Mouse (Mus musculus): ENCODE data around the gene Prmt9. TPM values are rescaled to one million over a fixed set of nuclear protein-coding genes. Genes with fewer than 3 reads are reported as not detected.
A peak's percentile ranks its signal among the peaks of the same experiment; 100 is the strongest.

Prmt9 gene
- polyA plus RNA-seq, 1 experiment from 2014 or later, result 11.6 TPM

DNA sequence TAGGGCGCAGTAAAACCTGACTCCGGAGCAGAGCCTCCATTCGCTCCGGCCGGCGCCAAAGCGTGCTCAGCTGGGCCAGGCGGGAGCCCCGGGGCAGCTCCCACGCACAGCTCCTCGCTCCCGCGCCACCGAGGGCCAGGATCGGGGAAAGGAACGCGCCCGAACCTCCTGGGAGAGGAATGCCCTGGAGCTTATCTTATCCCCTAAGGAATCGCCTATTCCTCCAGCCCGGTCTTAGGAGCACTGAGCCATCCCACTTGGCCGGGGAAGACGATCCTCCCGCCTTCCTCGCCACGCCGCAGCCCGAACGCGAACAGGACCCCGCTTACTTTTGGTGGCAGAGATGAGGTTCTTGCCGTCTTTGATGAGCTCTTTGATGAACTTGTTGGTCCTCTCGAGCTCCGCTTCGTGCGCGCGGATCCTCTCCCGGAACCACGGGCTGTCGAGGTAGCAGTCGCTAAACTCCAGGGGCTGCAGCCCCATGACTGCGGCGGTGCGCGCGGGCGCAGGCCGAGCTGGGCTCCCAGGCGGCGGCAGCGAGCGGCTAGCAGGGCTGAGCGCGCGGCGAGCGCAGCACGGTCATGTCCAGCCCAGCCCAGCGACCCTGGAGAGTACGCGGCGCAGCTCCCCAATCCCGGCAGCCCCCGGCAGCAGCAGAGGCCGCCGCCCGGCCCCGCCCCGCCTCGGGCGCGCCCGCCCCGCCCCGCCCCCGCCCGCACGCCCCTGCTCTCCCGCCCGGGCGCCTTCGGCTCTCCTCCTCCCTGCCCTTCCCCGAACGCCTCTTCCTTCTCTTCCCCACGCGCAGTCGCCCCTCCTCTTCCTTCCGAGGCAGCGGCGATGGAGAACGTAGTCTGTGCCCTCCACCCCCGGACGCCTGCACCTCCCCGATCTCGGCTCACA lies 31.6 kb upstream of the Prmt9 start, which contains the start of gene Arhgap10:
TSS of gene Arhgap10 (minus strand) at position 653 of the 900 bp plus-strand sequence.
- H3K27me3 ChIP-seq (replicated peaks; ENCODE audit: insufficient read depth, low read length), result no peaks in the 10 kb centered on the region
- TF ChIP-seq EP300 (IDR thresholded peaks at IDR 0.05), result no peak
- 0 out of 2 replicates have a peak, but pooled peaks have one; percentile 7 for TF ChIP-seq CTCF (IDR thresholded peaks at IDR 0.05)
- H3K27ac ChIP-seq (ENCODE audit: low read length), result peak within 1 kb of the TSS; percentile 85
- under 1% methylated on average over 50 of the region's 95 CpGs for WGBS
- H3K9me3 ChIP-seq (ENCODE audit: low read length), result no peaks in the 10 kb centered on the region
- ATAC-seq (peak; percentile 95), DNase-seq (ENCODE audit: low spot score) (peak; percentile 94)
- H3K36me3 ChIP-seq (ENCODE audit: insufficient read depth, low read length), result no peaks in the 10 kb centered on the region
- peak within 1 kb of the TSS; percentile 74 for H3K4me3 ChIP-seq (ENCODE audit: low read depth, low read length)
- H3K9ac ChIP-seq (replicated peaks; ENCODE audit: low read depth), result peak within 1 kb of the TSS; percentile 60
- H3K4me2 ChIP-seq (replicated peaks; ENCODE audit: low read depth, low read length), result peak within 1 kb of the TSS; percentile 84
- no peaks in the 10 kb centered on the region for H3K4me1 ChIP-seq (ENCODE audit: insufficient read depth, low read depth, low read length)

DNA sequence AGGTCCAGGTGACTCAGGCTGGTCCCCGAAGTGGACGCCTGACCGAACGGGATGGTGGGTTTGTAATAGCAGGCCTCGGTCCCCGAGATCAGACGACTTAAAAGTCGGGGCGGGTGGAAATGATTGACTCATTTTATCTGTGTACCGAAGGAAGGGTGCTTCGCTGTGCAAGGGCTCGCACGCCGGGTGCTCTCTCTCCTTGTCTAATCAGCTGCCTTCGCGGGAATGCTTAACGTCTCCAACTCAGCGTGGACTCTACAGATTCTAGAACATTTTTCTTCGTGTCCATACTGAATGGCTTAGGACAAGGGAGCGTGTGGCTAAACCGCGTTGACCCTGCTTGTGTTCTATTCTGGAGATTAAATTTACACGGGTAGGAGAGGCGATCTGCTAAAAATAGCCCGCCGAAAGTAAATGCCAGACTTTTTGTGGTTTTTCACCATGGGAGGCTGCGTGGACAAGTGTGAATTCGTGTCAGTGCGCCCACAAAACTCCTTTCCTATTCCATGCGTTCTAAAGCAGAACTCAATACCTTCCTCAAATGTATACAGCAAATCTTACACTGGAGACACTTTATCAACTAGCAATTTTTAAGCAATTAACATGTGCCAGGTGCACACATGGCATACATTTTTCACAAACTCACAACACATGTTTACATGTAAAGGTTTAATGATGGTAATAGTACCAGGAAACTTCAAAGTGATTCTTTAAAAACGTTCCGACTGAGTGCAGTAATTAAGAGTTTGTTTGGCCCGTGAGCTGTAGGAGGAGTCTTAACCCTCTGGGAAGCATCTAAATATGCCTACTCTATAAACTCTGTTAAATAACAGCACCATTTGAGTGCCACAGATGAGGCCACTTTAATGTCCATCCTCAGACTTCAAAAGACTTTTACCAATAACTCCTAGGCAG lies 30.7 kb upstream of the Prmt9 start:
- DNase-seq (ENCODE audit: low spot score), result no peak
- TF ChIP-seq CTCF (IDR thresholded peaks at IDR 0.05) (no peak), EP300 (IDR thresholded peaks at IDR 0.05) (no peak)
- 5% methylated on average over 33 of the region's 33 CpGs for WGBS

DNA sequence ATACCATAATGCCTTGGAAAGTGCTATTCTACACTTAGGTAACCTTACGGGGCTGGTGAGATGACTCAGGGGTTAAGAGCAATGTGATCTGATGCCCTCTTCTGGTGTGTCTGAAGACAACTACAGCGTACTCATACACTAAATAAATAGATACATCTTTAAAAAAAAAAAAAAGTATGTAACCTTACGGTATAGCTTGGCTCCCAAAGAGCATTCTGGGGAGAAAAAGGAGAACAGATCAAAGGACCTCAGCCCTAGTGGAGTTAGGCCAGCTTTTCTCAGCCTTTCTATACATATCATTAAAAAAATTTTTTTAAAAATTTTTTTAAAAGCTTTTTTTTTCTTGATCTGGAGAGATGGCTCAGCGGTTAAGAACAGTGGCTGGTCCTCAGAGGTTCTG lies 28.6 kb upstream of the Prmt9 start:
- Histone ChIP-seq H3K27me3 (replicated peaks; ENCODE audit: insufficient read depth, low read length) (no peaks in the 10 kb centered on the region), H3K4me3 (ENCODE audit: low read depth, low read length) (no peak overlapping the region), H3K9ac (replicated peaks; ENCODE audit: low read depth) (no peak overlapping the region), H3K27ac (ENCODE audit: low read length) (no peak overlapping the region), H3K9me3 (ENCODE audit: low read length) (no peaks in the 10 kb centered on the region), H3K36me3 (ENCODE audit: insufficient read depth, low read length) (no peaks in the 10 kb centered on the region), H3K4me2 (replicated peaks; ENCODE audit: low read depth, low read length) (no peak overlapping the region), H3K4me1 (ENCODE audit: insufficient read depth, low read depth, low read length) (0 out of 2 replicates have a peak, but pooled peaks cover 3% of the 10 kb centered on the region)
- DNase-seq (ENCODE audit: low spot score) (no peak), ATAC-seq (no peak)
- 91% methylated on average over 4 of the region's 4 CpGs for WGBS
- no peak for TF ChIP-seq EP300 (IDR thresholded peaks at IDR 0.05)
- TF ChIP-seq CTCF (IDR thresholded peaks at IDR 0.05), result no peak

More for the DNA sequence above, 30.7 kb upstream of the Prmt9 start:
- Histone ChIP-seq H3K9ac (replicated peaks; ENCODE audit: low read depth) (peak overlapping the region; percentile 32; the same call in 1 of the 2 replicates), H3K9me3 (ENCODE audit: low read length) (no peaks in the 10 kb centered on the region), H3K36me3 (ENCODE audit: insufficient read depth, low read length) (no peaks in the 10 kb centered on the region), H3K4me1 (ENCODE audit: insufficient read depth, low read depth, low read length) (no peaks in the 10 kb centered on the region), H3K4me2 (replicated peaks; ENCODE audit: low read depth, low read length) (peak overlapping the region; percentile 84), H3K4me3 (ENCODE audit: low read depth, low read length) (peak overlapping the region; percentile 74), H3K27ac (ENCODE audit: low read length) (peak overlapping the region; percentile 61), H3K27me3 (replicated peaks; ENCODE audit: insufficient read depth, low read length) (no peaks in the 10 kb centered on the region)
- ATAC-seq, result peak; percentile 42; the same call in 1 of the 2 replicates

DNA sequence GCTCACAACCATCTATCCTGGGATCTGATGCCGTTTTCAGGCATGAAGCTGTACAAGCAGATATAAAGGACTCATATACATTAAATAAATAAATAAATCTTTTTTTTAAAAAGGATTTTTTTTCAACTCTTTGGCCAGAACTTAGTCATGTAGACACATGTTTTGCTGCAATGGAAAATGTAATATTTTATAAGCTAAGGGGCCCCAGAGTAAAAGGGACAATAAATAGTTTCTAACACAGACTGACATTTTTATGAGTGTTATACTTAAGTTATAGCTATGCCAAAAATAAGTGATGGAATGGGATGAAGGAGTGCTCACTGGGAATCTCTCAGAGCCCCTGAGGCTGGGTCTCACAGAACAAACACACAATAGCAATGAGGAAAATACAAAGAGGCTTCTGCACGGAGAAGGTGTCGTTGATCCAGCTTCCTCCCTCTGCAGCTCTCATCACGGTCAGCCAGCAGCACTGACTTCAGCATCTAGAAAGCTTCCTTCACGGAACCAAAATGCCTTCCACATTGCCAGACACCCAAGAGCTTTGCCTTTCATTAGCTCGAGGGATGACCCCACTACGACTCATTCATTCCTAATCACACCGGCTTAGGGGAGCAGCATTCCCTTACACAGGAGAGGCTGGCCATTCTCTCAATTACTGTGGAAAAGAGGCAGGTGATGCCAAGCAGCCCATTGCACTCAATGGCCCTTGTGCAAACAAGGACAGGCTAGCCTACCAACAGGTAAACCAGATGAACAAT lies 28.0 kb upstream of the Prmt9 start:
- H3K9ac ChIP-seq (replicated peaks; ENCODE audit: low read depth), result no peak overlapping the region
- H3K4me3 ChIP-seq (ENCODE audit: low read depth, low read length), result no peak overlapping the region
- TF ChIP-seq EP300 (IDR thresholded peaks at IDR 0.05) (no peak), CTCF (IDR thresholded peaks at IDR 0.05) (no peak)
- H3K27me3 ChIP-seq (replicated peaks; ENCODE audit: insufficient read depth, low read length), result no peaks in the 10 kb centered on the region
- no peaks in the 10 kb centered on the region for H3K9me3 ChIP-seq (ENCODE audit: low read length)
- ATAC-seq, result no peak
- DNase-seq (ENCODE audit: low spot score), result no peak
- H3K4me2 ChIP-seq (replicated peaks; ENCODE audit: low read depth, low read length), result no peak overlapping the region
- 0 out of 2 replicates have a peak, but pooled peaks cover 3% of the 10 kb centered on the region for H3K4me1 ChIP-seq (ENCODE audit: insufficient read depth, low read depth, low read length)
- 77% methylated on average over 8 of the region's 8 CpGs for WGBS
- no peak overlapping the region for H3K27ac ChIP-seq (ENCODE audit: low read length)
- no peaks in the 10 kb centered on the region for H3K36me3 ChIP-seq (ENCODE audit: insufficient read depth, low read length)

DNA sequence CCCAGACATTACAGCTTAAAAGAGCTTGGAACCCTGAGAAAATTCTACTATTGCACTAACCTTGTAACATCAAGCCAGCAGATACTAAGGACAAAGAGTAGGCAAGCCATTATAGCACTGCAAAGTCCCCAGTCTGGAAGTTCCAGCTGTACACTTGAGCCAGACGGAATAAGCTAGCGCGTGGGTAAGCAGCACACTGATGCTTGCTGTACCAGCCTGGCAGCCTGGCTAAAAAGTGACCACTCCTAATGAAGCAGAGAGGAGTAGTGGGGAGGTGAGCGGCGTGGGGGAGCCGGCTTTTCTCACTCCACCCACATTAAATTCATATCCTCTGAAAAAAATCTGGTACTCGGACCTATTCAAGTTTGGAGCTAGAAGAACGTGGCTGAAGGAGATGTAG lies 26.2 kb upstream of the Prmt9 start:
- Histone ChIP-seq H3K27me3 (replicated peaks; ENCODE audit: insufficient read depth, low read length) (no peaks in the 10 kb centered on the region), H3K9ac (replicated peaks; ENCODE audit: low read depth) (no peak overlapping the region), H3K36me3 (ENCODE audit: insufficient read depth, low read length) (no peaks in the 10 kb centered on the region), H3K9me3 (ENCODE audit: low read length) (no peaks in the 10 kb centered on the region), H3K4me1 (ENCODE audit: insufficient read depth, low read depth, low read length) (0 out of 2 replicates have a peak, but pooled peaks cover 3% of the 10 kb centered on the region), H3K27ac (ENCODE audit: low read length) (no peak overlapping the region), H3K4me2 (replicated peaks; ENCODE audit: low read depth, low read length) (no peak overlapping the region), H3K4me3 (ENCODE audit: low read depth, low read length) (no peak overlapping the region)
- ATAC-seq, result no peak
- no peak for DNase-seq (ENCODE audit: low spot score)
- TF ChIP-seq CTCF (IDR thresholded peaks at IDR 0.05), result no peak
- TF ChIP-seq EP300 (IDR thresholded peaks at IDR 0.05), result no peak
- WGBS, result 57% methylated on average over 8 of the region's 8 CpGs
